Mouse (Mus musculus) adrenal gland, adult 18-20 months (tissue): Measurements from ENCODE around the gene Gm4631. TPM values are rescaled to one million over a fixed set of nuclear protein-coding genes. Genes with fewer than 3 reads are reported as not detected.
"Not testable (repeated sequence)": the region's sequence is repeated elsewhere in the genome, so short reads cannot be mapped to it uniquely, and the experiment has no call there.

Experiments used
- DNase-seq, 2 experiments: peaks; one replicate each; pipeline ENCODE4 v3.0.0; 2021 to 2022; ENCODE audit warnings: low spot score in 2 of 2
- long read RNA-seq, 2 experiments: library from polyadenylated mRNA; stranded (forward); transcript quantifications; one replicate each; pipeline ENCODE4 v2.0.0; 2021
- total RNA-seq, 2 experiments: library from RNA; stranded (reverse); gene quantifications; 1 replicate in 1 of 2; 2 replicates in 1 of 2; pipeline ENCODE4 v1.2.3; 2021

The Gm4631 gene
- total RNA-seq = 10 to 100 TPM; 35.6 to 48.5 TPM
- long read RNA-seq, experiment 1, partial matches to known transcripts = 0 of 1 reads
- long read RNA-seq, experiment 1, other reads (novel, unspliced or antisense) = 1 of 1 reads
- long read RNA-seq, experiment 2, partial matches to known transcripts = 3 of 4 reads
- long read RNA-seq, experiment 2, other reads (novel, unspliced or antisense) = 1 of 4 reads

DNA sequence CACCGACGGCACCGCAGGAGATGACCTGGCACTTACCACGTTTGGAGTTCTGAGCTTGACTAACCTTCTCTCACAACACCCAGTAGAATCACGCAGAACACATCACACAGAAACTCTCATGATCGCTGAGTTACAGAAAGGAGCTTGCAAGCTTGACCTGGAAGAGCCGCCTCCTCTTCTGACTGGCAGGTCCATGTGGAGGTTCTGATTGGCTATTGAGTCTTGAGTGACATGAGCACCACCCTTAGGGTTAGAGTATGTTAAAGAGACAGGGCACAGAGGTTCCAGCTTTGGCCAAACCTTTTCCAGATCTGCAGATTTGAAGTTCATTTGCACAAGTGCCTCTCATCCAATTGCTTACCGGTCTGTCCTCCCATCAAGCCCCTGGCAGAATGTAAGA lies at the start of gene Gm4631:
Gm4631 (minus strand) TSS at position 101 of the 400 bp plus-strand sequence.
- not testable (repeated sequence) for DNase-seq

DNA sequence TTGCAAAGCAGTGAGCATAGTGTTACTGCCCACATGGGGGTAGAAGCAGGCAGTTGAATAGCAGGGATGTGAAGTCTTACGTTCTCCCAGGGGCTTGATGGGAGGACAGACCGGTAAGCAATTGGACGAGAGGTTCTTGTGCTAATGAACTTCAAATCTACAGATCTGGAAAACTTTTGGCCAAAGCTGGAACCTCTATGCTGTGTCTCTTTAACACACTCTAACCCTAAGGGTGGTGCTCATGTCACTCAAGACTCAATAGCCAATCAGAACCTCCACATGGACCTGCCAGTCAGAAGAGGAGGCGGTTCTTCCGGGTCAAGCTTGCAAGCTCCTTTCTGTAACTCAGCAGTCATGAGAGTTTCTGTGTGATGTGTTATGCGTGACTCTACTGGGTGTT lies 34.1 kb upstream of the Gm4631 start, which contains the start of gene Zfp968:
Zfp968 (plus strand) TSS at position 301 of the 400 bp plus-strand sequence.
- DNase-seq = not testable (repeated sequence)

DNA sequence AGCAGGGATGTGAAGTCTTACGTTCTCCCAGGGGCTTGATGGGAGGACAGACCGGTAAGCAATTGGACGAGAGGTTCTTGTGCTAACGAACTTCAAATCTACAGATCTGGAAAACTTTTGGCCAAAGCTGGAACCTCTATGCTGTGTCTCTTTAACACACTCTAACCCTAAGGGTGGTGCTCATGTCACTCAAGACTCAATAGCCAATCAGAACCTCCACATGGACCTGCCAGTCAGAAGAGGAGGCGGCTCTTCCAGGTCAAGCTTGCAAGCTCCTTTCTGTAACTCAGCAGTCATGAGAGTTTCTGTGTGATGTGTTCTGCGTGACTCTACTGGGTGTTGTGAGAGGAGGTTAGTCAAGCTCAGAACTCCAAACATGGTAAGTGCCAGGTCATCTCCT lies 63.2 kb downstream of the Gm4631 start, which contains the start of gene Gm14440:
Gm14440 (plus strand) TSS at position 301 of the 400 bp plus-strand sequence.
- DNase-seq = not testable (repeated sequence)

Other genes with a start within 250 kb of the Gm4631 start
- gene Gm14399, start 196.2 kb downstream of the Gm4631 start, total RNA-seq = 10 to 100 TPM; 14.0 to 16.8 TPM
- 1 to 10 TPM in 1 of 2 experiments, under 1 TPM in 1; 0.80 to 1.4 TPM for gene Gm14443, start 162.3 kb downstream of the Gm4631 start, total RNA-seq
- gene Gm14391, start 131.3 kb downstream of the Gm4631 start, total RNA-seq = 10 to 100 TPM; 52.3 to 64.9 TPM
- 10 to 100 TPM in 1 of 2 experiments, 1 to 10 TPM in 1; 7.5 to 16.1 TPM for gene Gm14440, start 63.1 kb downstream of the Gm4631 start, total RNA-seq
- gene Zfp968, start 34.2 kb upstream of the Gm4631 start, total RNA-seq = 1 to 10 TPM; 7.5 to 8.4 TPM
- 1 to 10 TPM; 5.6 to 7.7 TPM for gene Gm4724, start 97.6 kb upstream of the Gm4631 start, total RNA-seq
- gene Zfp965, start 131.8 kb upstream of the Gm4631 start, total RNA-seq = 1 to 10 TPM; 3.9 to 4.0 TPM